Mouse (Mus musculus): ENCODE results near the gene Rap1a.

The Rap1a gene

DNA sequence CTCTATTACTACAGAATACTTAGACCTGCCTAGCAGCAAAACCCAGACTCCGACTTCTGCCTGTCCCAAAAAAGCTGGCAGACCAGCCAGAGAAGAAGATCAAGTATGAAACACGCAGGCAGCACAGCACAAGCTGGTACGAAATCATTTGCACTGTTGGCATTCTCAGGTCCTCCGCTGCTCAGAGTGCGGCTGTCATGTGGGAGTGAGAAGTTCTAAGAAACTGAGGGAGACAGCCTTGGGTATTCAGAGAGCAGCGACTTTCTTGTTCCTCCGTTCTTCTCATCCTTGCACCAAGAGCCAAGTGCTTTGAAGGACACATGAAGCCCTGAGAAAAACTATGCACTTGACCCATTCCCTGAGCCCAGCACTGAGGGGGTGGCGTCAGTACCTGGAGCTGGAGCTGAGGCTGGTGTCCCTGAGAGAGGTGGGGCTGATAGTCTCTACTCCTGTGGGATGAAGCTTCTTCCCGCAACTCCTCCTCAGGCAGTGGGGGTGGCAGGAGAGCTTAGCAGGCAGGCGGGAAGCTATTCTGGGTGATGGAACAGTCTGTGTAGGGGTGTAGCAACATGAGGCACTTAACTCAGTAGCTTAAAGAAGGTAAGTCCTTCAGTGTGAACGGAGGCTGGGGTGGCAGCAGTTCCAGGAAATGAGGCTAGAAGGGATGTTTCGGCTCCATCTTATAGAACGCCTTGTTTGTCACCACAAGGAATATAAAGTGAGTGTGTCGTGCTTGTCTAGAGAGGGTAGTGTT lies 107.6 kb downstream of the Rap1a start:
- no peak for DNase-seq (ENCODE audit: low read depth, low spot score)

DNA sequence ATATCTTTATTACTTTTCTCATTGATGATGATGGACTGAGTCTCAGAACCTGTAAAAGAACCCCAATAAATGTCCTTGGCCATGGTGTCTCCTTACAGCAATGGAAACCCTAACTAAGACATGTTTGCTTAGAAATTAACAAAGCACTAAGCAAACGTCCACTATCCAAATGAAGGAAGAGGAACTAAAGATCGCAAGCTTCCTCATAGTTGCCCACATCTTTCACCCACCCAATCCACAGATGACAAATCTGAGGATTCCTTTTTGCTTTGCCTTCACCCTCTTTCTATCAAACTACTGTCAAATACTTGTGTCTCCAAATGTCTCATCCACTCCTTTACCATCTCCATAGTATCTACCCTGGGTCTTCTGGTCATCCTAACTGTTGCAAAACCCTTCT lies 112.6 kb downstream of the Rap1a start:
- no peak for DNase-seq (ENCODE audit: low read depth, low spot score)

- peak; percentile 93 for DNase-seq (ENCODE audit: low read depth, low spot score)
These were observed 113.6 kb downstream of the Rap1a start, which contains the start of gene Ddx20 for GRCm38 (mm10) chr3:105687324-105688060. Gene Ddx20 (minus strand): TSS chr3:105687574.

DNA sequence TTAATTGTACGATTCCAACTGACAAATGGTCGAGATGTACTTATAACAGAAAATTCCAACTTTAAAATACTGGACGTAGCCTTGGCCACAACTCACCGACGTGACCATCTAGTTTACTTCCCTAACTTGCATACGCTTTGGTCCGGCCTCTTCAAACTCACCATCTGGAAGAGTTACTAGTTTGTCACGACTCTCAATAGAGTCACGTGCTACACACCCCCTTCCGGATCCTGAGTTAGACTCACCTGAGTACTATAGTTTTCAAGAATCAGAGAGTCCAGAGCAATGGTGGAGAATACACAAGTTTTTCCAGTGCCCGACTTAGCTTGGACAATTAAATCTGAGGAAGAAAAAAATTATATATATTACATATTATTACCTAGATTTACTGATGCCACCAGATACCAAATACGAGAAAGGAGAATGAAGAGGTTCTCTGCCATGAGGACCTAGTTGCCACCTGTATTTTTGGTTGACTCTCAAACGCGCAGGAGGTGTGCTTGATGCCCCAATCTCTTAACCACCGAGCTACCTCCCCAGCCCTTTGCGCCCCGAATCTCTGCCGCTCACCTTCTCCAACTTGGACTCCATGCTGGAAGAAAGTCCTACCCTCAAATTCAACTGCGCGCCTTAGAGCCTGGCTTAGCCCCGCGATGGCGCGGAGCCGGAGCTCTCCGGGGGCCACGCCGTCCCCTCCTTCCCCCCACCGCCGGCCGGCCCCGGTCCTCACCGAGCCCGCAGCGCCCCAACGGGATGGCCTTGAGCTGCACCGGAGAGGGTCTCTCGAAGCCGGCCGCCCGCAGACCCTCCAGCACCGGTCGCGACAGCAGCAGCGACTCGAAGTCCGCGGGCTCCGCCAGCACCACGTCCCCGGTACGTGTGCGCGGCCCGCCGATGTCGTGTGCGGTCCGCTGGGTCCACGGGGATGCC lies 114.5 kb downstream of the Rap1a start:
- no peak for DNase-seq (ENCODE audit: low read depth, low spot score)

GRCm38 (mm10) chr3:105680346-105680745 lies 120.8 kb downstream of the Rap1a start:
- no peak for DNase-seq (ENCODE audit: low read depth, low spot score)

Data from retina, adult 2 months (tissue).